In genomic region chr11:36152226-36152625, GRCm38 (mm10) we compare ENCODE assay signal across 9 mouse cellular contexts.
A peak's percentile ranks its signal among the peaks of the same experiment; 100 is the strongest.
DNase-seq lines count a peak whose midpoint lies in the region; ATAC-seq and TF ChIP-seq lines count a peak whose summit lies in the region.
"Had no signal": no experiment of that assay in that cellular context is flagged by ENCODE, and none has a peak within 500 bp of the region (broad histone marks: within the 10 kb centered on the region; RNA-seq: fewer than 3 reads in every experiment).

No protein-coding gene starts in this region.

- ATAC-seq in intestine, embryonic 16.5 days = no peak

- 15% methylated on average over 6 of the region's 6 CpGs for WGBS in intestine, embryonic 16.5 days

- peak; percentile 37 for DNase-seq in heart, adult 11 months
- no peak for DNase-seq in heart, adult 18-20 months
- peak; percentile 92 for DNase-seq in MEL (ENCODE audit: low read depth, low spot score)
- DNase-seq in forelimb bud, embryonic 11.5 days (ENCODE audit: low read depth, low spot score) = peak; percentile 13
- peak; percentile 13 for DNase-seq in lung, postnatal 10 days
- DNase-seq in urinary bladder, postnatal 10 days (ENCODE audit: low spot score) = no peak
- DNase-seq in right cerebral cortex, postnatal 36 days (ENCODE audit: low spot score in 2 of 2) = no peak

- no peak for TF ChIP-seq RAD21 in MEL (IDR thresholded peaks at IDR 0.05; ENCODE audit: low read depth, low read length)

- TF ChIP-seq EP300 in MEL (IDR thresholded peaks at IDR 0.05; ENCODE audit: low read depth in 1 of 2, low read length in 2 of 2) = peak in 1 of 2 experiments; percentile 24; a peak in 1 of 4 replicates

- no peaks in the 10 kb centered on the region for H3K79me2 ChIP-seq in MEL (ENCODE audit: control insufficient read depth, insufficient read depth, low read length, poor library complexity)

- no peaks in the 10 kb centered on the region for H3K9me3 ChIP-seq in MEL (replicated peaks; ENCODE audit: insufficient read depth, low read length)
- H3K9me3 ChIP-seq in intestine, embryonic 16.5 days (ENCODE audit: control insufficient read depth, low read length) = no peaks in the 10 kb centered on the region
- H3K9me3 ChIP-seq: limb, embryonic 15.5 days had no signal

- no peak for TF ChIP-seq POLR2A in MEL (IDR thresholded peaks at IDR 0.05; ENCODE audit: control insufficient read depth in 1 of 2, insufficient read depth in 1 of 2, low read depth in 1 of 2, low read length in 2 of 2, poor library complexity in 1 of 2)

- peaks cover 0 to 12% of the 10 kb centered on the region in 2 experiments; a peak in 2 of 4 replicates for H3K36me3 ChIP-seq in MEL (ENCODE audit: control insufficient read depth in 1 of 2, insufficient read depth in 2 of 2, low read length in 2 of 2)
- H3K36me3 ChIP-seq in intestine, embryonic 16.5 days (ENCODE audit: control insufficient read depth, insufficient read depth, low read length) = no peaks in the 10 kb centered on the region
- H3K36me3 ChIP-seq: limb, embryonic 15.5 days had no signal

- peaks cover 3 to 13% of the 10 kb centered on the region in 2 experiments for H3K4me1 ChIP-seq in MEL (ENCODE audit: control insufficient read depth in 1 of 2, insufficient read depth in 2 of 2, low read length in 2 of 2)
- no peaks in the 10 kb centered on the region for H3K4me1 ChIP-seq in intestine, embryonic 16.5 days (ENCODE audit: control insufficient read depth, insufficient read depth, low read length)

- peak overlapping the region; percentile 42 for H3K9ac ChIP-seq in MEL (ENCODE audit: control insufficient read depth, low read depth, low read length, poor library complexity, severe bottlenecking)
- no peak overlapping the region for H3K9ac ChIP-seq in intestine, embryonic 16.5 days (ENCODE audit: low read depth, low read length)
- H3K9ac ChIP-seq: limb, embryonic 15.5 days had no signal

- H3K4me2 ChIP-seq in intestine, embryonic 16.5 days (ENCODE audit: low read depth, low read length) = no peak overlapping the region

- no peaks in the 10 kb centered on the region; a peak in 1 of 4 replicates for H3K27me3 ChIP-seq in MEL (ENCODE audit: control insufficient read depth in 1 of 2, insufficient read depth in 2 of 2, low read length in 2 of 2)
- H3K27me3 ChIP-seq in intestine, embryonic 16.5 days (replicated peaks; ENCODE audit: control insufficient read depth, insufficient read depth, low read length) = no peaks in the 10 kb centered on the region

- peak overlapping the region; percentile 24 to 29; a peak in 3 of 4 replicates for H3K4me3 ChIP-seq in MEL (ENCODE audit: control insufficient read depth in 1 of 2, insufficient read depth in 1 of 2, low read depth in 2 of 2, low read length in 2 of 2)
- H3K4me3 ChIP-seq in intestine, embryonic 16.5 days (ENCODE audit: low read length) = no peak overlapping the region
- H3K4me3 ChIP-seq: limb, embryonic 15.5 days had no signal

- peak overlapping the region; percentile 63 for H3K27ac ChIP-seq in MEL (ENCODE audit: control insufficient read depth, low read depth, low read length)
- H3K27ac ChIP-seq in intestine, embryonic 16.5 days (ENCODE audit: low read length) = no peak overlapping the region
- H3K27ac ChIP-seq: limb, embryonic 15.5 days had no signal

- no peak for TF ChIP-seq CTCF in MEL (IDR thresholded peaks at IDR 0.05 in 2 of 3, conservative IDR thresholded peaks at IDR 0.05 in 1 of 3; ENCODE audit: control insufficient read depth in 1 of 3, insufficient read depth in 1 of 3, low read depth in 2 of 3, low read length in 3 of 3, poor library complexity in 1 of 3, severe bottlenecking in 1 of 3)

TF ChIP-seq in MEL, 35 proteins besides CTCF, POLR2A, EP300 and RAD21:
- TF ChIP-seq TBP (IDR thresholded peaks at IDR 0.05; ENCODE audit: low read depth, low read length) (peak; percentile 47; the same call in 1 of the 2 replicates), ZNF384 (IDR thresholded peaks at IDR 0.05; ENCODE audit: low read depth, low read length) (no peak), MYC (IDR thresholded peaks at IDR 0.05; ENCODE audit: low read depth, low read length) (no peak), SIN3A (IDR thresholded peaks at IDR 0.05; ENCODE audit: low read length) (0 out of 2 replicates have a peak, but pooled peaks have one; percentile 10), ETS1 (IDR thresholded peaks at IDR 0.05; ENCODE audit: low read depth, low read length) (peak; percentile 94), MXI1 (IDR thresholded peaks at IDR 0.05; ENCODE audit: low read depth, low read length) (no peak)

Comparison
In these comparisons a context has a peak if more than half of its experiments do, and no peak if none do; other contexts are left out.
1. DNase-seq: peak in heart, adult 11 months (single experiment), MEL (single experiment), forelimb bud, embryonic 11.5 days (single experiment) and lung, postnatal 10 days (single experiment); none in heart, adult 18-20 months (0 of 2), urinary bladder, postnatal 10 days (single experiment) and right cerebral cortex, postnatal 36 days (0 of 2).